Mouse (Mus musculus) stomach, postnatal 0 days (tissue): ENCODE measurements around the gene Ehd2.

Experiments
- CTCF ChIP-seq: IDR thresholded peaks from 2 replicates; pipeline ENCODE4 v1.5.1; 2016; ENCODE audit warnings: antibody characterized with exemption, low read depth, mild to moderate bottlenecking, moderate library complexity
- EP300 ChIP-seq: optimal IDR thresholded peaks from 2 replicates; pipeline ENCODE3; 2016; ENCODE audit warnings: antibody characterized with exemption

- TF ChIP-seq EP300, result no peak
- no peak for TF ChIP-seq CTCF
Measured at GRCm38 (mm10) chr7:15907971-15908590, 59.3 kb downstream of the Ehd2 start.
